Mouse (Mus musculus) adrenal gland, postnatal 4 days (tissue): Measurements from ENCODE around the gene Ankrd31. TPM values are rescaled to one million over a fixed set of nuclear protein-coding genes. Genes with fewer than 3 reads are reported as not detected.
"Not testable (repeated sequence)": the region's sequence is repeated elsewhere in the genome, so short reads cannot be mapped to it uniquely, and the experiment has no call there.

Source experiments
- DNase-seq, 2 experiments: peaks; one replicate each; pipeline ENCODE4 v3.0.0; 2021 to 2022; ENCODE audit warnings: low spot score in 2 of 2, mixed read lengths in 2 of 2
- total RNA-seq, 2 experiments: library from RNA; stranded (reverse); gene quantifications; 2 replicates each; pipeline ENCODE4 v1.2.3; 2021

Gene Ankrd31
- total RNA-seq, 2 experiments from 2014 or later: 0.08 to 0.11 TPM

- no peak for DNase-seq
Observed at GRCm38 (mm10) chr13:96936173-96936777, 188.2 kb downstream of the Ankrd31 start.

GRCm38 (mm10) chr13:96937059-96937558, 189.0 kb downstream of the Ankrd31 start:
- no peak for DNase-seq

DNA sequence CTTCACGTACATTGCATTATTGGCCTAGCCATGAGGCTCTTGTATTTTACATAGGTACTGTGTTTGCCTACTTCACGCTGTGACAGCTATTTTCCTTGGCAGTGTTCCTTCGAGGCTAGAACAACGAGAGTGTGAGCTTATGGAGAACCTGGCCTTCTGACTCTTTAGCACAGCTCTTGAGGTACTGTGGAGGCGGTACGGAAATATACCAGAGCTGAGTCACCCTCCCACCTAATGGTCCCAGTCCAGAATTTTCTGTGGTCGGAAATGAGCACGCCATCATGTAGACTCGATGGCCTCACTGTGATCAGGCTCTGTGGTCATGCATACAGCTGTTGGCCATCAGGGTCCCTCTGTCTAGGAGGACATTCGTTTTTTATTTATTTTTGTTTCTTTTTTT, 191.6 kb downstream of the Ankrd31 start:
- no peak for DNase-seq

DNA sequence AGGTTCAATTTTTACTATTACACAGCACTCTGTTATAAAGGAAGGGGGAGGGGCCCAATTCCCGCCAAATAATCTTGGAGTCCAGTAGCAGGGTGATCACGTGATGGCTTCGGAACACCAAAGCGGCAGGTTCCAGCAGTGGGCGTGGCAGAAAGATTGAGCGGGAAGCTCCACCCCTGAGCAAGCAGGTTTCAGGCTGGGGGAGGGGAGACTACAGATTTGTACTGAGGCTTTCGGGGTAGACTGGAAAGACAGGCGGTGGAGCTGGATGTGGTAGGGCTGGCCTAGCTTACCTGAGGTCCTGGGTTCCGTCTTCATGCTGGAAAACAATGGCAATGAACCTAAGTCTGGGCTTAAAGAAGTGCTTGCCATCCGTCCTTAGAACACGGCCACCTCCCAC, 193.4 kb downstream of the Ankrd31 start:
- not testable (repeated sequence) for DNase-seq

DNA sequence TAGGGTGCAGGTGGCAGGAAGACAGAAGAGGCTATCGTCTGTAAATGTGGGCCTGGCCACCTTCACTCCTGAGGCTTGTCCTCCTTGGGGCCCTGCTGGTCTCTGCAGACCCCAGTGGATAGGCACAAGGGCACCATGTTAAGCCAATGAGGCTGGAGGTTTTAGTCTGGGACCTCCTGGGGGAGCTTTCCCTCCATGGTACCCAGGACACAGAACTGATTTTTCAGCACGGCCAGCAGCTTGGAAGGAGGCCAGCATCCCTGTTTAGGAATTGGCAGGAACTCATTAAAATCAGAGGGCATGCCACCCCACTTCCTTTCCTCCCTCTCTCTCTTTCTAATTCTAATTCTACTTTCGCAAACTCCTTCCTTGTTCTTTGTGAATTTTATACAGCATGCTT, 195.5 kb downstream of the Ankrd31 start:
- no peak for DNase-seq

DNA sequence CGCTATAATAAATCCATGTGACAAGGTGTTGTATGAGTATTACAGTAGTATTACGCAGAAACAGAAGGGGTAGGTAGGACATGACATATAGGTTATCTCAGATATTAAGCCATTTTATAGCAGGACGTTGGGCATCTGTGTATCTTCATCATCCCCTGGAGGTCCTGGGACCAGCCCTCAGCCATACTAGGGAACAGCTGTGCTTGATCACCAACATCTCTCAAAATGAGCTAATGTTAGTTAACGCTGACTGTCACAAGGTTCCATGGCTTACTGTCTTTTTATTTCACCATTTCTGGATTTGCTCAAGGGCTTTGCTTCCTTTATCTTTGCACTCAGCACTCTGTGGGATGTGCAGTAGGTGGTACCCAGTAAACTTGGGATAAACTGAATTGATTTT, 197.7 kb downstream of the Ankrd31 start:
- DNase-seq: no peak

- no peak for DNase-seq
Observed at GRCm38 (mm10) chr13:96947722-96948121, 199.7 kb downstream of the Ankrd31 start.

- DNase-seq: no peak
Observed at GRCm38 (mm10) chr13:96951880-96952279, 203.8 kb downstream of the Ankrd31 start.

- DNase-seq: no peak
Observed at GRCm38 (mm10) chr13:96956466-96956865, 208.4 kb downstream of the Ankrd31 start.

Other genes starting within 250 kb of the Ankrd31 start
- gene Polk, start 205.7 kb upstream of the Ankrd31 start, total RNA-seq: 10 to 100 TPM; 44.0 to 47.0 TPM
- gene Col4a3bp, start 205.7 kb upstream of the Ankrd31 start, total RNA-seq: 100 to 1,000 TPM in 1 of 2 experiments, 10 to 100 TPM in 1; 99.9 to 101 TPM
- 10 to 100 TPM; 58.9 to 64.1 TPM for gene Hmgcr, start 77.3 kb upstream of the Ankrd31 start, total RNA-seq
- gene Gcnt4, start 176.4 kb downstream of the Ankrd31 start, total RNA-seq: 1 to 10 TPM; 1.2 to 1.3 TPM